Mouse (Mus musculus) adrenal gland, postnatal 4 days (tissue): ENCODE measurements around the gene Ch25h. TPM values are rescaled to one million over a fixed set of nuclear protein-coding genes. Genes with fewer than 3 reads are reported as not detected.

Source experiments
- DNase-seq, 2 experiments: peaks; one replicate each; pipeline ENCODE4 v3.0.0; 2021 to 2022; ENCODE audit warnings: low spot score in 2 of 2, mixed read lengths in 2 of 2
- total RNA-seq, 2 experiments: library from RNA; stranded (reverse); gene quantifications; 2 replicates each; pipeline ENCODE4 v1.2.3; 2021

Gene Ch25h
- total RNA-seq, 2 experiments from 2014 or later, result not detected

- no peak for DNase-seq
Measured at GRCm38 (mm10) chr19:34468794-34469193, 6.2 kb downstream of the Ch25h start.

GRCm38 (mm10) chr19:34468216-34468615 lies 6.7 kb downstream of the Ch25h start:
- no peak for DNase-seq

GRCm38 (mm10) chr19:34464453-34464852 lies 10.5 kb downstream of the Ch25h start:
- DNase-seq, result no peak

- no peak for DNase-seq
Measured at GRCm38 (mm10) chr19:34461451-34462019, 13.4 kb downstream of the Ch25h start.

- DNase-seq, result no peak
Measured at GRCm38 (mm10) chr19:34450784-34451370, 24.1 kb downstream of the Ch25h start.

GRCm38 (mm10) chr19:34448851-34449250 lies 26.1 kb downstream of the Ch25h start:
- DNase-seq, result no peak

GRCm38 (mm10) chr19:34445410-34446012 lies 29.5 kb downstream of the Ch25h start:
- no peak for DNase-seq

- DNase-seq, result no peak
Measured at GRCm38 (mm10) chr19:34444785-34445184, 30.2 kb downstream of the Ch25h start.

- DNase-seq, result no peak
Measured at GRCm38 (mm10) chr19:34441979-34442378, 33.0 kb downstream of the Ch25h start.

GRCm38 (mm10) chr19:34435197-34435611 lies 39.8 kb downstream of the Ch25h start:
- DNase-seq, result no peak

- no peak for DNase-seq
Measured at GRCm38 (mm10) chr19:34431314-34431713, 43.6 kb downstream of the Ch25h start.

- no peak for DNase-seq
Measured at GRCm38 (mm10) chr19:34423783-34424335, 51.1 kb downstream of the Ch25h start.

Other genes starting within 250 kb of the Ch25h start
- 10 to 100 TPM; 53.5 to 73.3 TPM for gene Acta2, start 219.6 kb downstream of the Ch25h start, total RNA-seq
- 1 to 10 TPM; 5.1 to 9.9 TPM for gene Fas, start 184.5 kb downstream of the Ch25h start, total RNA-seq
- 100 to 1,000 TPM; 118 to 120 TPM for gene Lipa, start 52.3 kb upstream of the Ch25h start, total RNA-seq
- 1 to 10 TPM; 4.2 to 5.5 TPM for gene Ifit2, start 75.5 kb upstream of the Ch25h start, total RNA-seq
- 1 to 10 TPM; 3.9 to 4.2 TPM for gene Ifit3, start 108.4 kb upstream of the Ch25h start, total RNA-seq
- under 1 TPM; 0.56 to 0.68 TPM for gene Ifit1bl1, start 126.8 kb upstream of the Ch25h start, total RNA-seq
- 1 to 10 TPM; 1.5 to 2.0 TPM for gene Ifit3b, start 132.8 kb upstream of the Ch25h start, total RNA-seq
- gene Ifit1bl2, start 165.6 kb upstream of the Ch25h start, total RNA-seq, result under 1 TPM in 1 of 2 experiments, not detected in 1; 0.20 TPM
- 1 to 10 TPM; 1.2 to 1.7 TPM for gene Ifit1, start 165.7 kb upstream of the Ch25h start, total RNA-seq